Mouse (Mus musculus) megakaryocyte, adult 5-6 weeks (primary cell): Measurements from ENCODE around the gene Stard8. TPM values are rescaled to one million over a fixed set of nuclear protein-coding genes. Genes with fewer than 3 reads are reported as not detected.

Experiments
- total RNA-seq, 2 experiments: library from RNA; stranded (forward) in 1 of 2; stranded (reverse) in 1 of 2; fragments of 153-499, 151-499 nt in 1 of 2; fragments of 221-1000, 200-1000 nt in 1 of 2; gene quantifications; 2 replicates each; pipeline versions ENCODE4 v1.2.3 to v1.2.4; 2015 to 2017

The Stard8 gene
- total RNA-seq, 2 experiments from 2014 or later, result 11.5 to 24.3 TPM

Other genes with a start within 250 kb of the Stard8 start
- 2.3 and 3.9 TPM in 2 replicates for gene Ophn1, start 112.2 kb upstream of the Stard8 start, total RNA-seq (2015)
- gene Ophn1, start 112.2 kb upstream of the Stard8 start, total RNA-seq (2017), result 2.6 and 4.8 TPM in 2 replicates
- 15.9 and 17.1 TPM in 2 replicates for gene Yipf6, start 66.9 kb upstream of the Stard8 start, total RNA-seq (2015)
- 19.0 and 22.8 TPM in 2 replicates for gene Yipf6, start 66.9 kb upstream of the Stard8 start, total RNA-seq (2017)
- gene Efnb1, start 132.9 kb downstream of the Stard8 start, total RNA-seq (2015), result 1.1 and 1.5 TPM in 2 replicates
- gene Efnb1, start 132.9 kb downstream of the Stard8 start, total RNA-seq (2017), result 0.95 and 1.4 TPM in 2 replicates